Mouse (Mus musculus) heart, embryonic 15.5 days (tissue): ENCODE measurements around the gene Arg2. TPM values are rescaled to one million over a fixed set of nuclear protein-coding genes. Genes with fewer than 3 reads are reported as not detected.
"Not testable (repeated sequence)": the region's sequence is repeated elsewhere in the genome, so short reads cannot be mapped to it uniquely, and the experiment has no call there.

ENCODE experiments used
- ATAC-seq: fragments of 200-750 bp; cut with Nextera tagmentation; replicated peaks from 2 replicates; pipeline ENCODE4 v1.8.0; 2017; ENCODE audit warnings: low read depth, moderate TSS enrichment; ENCODE audit not compliant: insufficient number of reproducible peaks, insufficient read depth, low FRiP score
- H3K27ac ChIP-seq: fragments of 300-500 bp; sonication (generic); 2 replicates; pipeline ENCODE4 v1.5.1; 2015; ENCODE audit warnings: mild to moderate bottlenecking, inconsistent platforms
- H3K27me3 ChIP-seq: fragments of 300-500 bp; sonication (generic); 2 replicates; pipeline ENCODE4 v1.6.1; 2015; ENCODE audit warnings: inconsistent platforms
- H3K36me3 ChIP-seq: fragments of 300-500 bp; sonication (generic); 2 replicates; pipeline ENCODE4 v1.6.1; 2015; ENCODE audit warnings: mild to moderate bottlenecking, inconsistent platforms
- H3K4me1 ChIP-seq: fragments of 300-500 bp; sonication (generic); replicated peaks from 2 replicates; pipeline ENCODE4 v1.6.1; 2015; ENCODE audit warnings: inconsistent platforms
- H3K4me2 ChIP-seq: fragments of 300-500 bp; sonication (generic); 2 replicates; pipeline ENCODE4 v1.6.1; 2015; ENCODE audit warnings: inconsistent platforms, mild to moderate bottlenecking, moderate library complexity
- H3K4me3 ChIP-seq: fragments of 300-500 bp; sonication (generic); 2 replicates; pipeline ENCODE4 v1.5.1; 2015; ENCODE audit warnings: mild to moderate bottlenecking, inconsistent platforms
- H3K9ac ChIP-seq: fragments of 300-500 bp; sonication (generic); 2 replicates; pipeline ENCODE4 v1.6.1; 2015; ENCODE audit warnings: mild to moderate bottlenecking, inconsistent platforms
- H3K9me3 ChIP-seq: fragments of 300-500 bp; sonication (generic); replicated peaks from 2 replicates; pipeline ENCODE4 v1.6.1; 2016; ENCODE audit warnings: inconsistent platforms
- WGBS: fragments of 180-500 bp; shearing (Covaris S2); methylation state at CpG from one replicate; pipeline ENCODE4 v1.1.7; 2015; ENCODE audit warnings: mixed read lengths; 5-methylcytosine and 5-hydroxymethylcytosine counted together
- polyA plus RNA-seq: library from polyadenylated mRNA; unstranded; fragments of >200 nt; fragmentation: Nextera tagmentation; extraction: Ambion mirVana; gene quantifications from 2 replicates; pipeline ENCODE4 v1.2.1, GENCODE M21; 2015

Arg2 gene
- polyA plus RNA-seq, 1 experiment from 2014 or later, result 0.20 TPM

DNA sequence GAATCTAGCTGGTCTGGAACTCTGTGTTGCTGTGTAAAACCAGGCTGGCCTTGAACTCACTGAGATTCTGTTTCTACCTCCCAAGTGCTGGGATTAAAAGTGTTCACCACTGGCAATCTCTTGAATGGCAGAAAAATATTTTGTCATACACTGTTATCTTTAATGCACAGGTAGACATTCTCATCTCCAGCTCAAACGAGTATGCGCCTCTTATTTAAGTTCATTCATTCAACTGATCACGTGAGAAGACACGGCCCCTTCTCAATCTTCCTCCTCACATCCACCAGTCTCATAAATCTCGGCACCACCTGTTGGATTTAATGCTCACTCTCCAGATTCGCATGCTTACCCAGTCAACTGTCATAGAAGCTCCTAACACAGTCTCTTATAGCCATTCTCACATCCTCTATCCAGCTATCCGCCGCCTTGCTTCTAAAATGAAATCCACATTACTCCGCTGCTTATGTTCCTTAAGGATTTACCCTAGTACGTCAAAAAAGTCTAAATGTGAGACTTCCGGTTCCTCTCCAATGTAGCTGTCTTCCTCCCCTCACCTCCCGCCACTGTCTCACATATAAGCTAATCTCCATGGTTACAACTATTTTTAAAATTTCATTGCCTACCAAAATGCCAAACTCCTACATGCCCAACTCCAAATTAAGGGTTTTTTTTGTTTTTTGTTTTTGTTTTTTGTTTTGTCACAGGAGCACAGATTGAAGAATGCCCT is 40.9 kb downstream of the Arg2 start:
- Histone ChIP-seq H3K27ac (peak overlapping the region; percentile 93; the same call in 1 of the 2 replicates), H3K4me2 (peak overlapping the region; percentile 75), H3K9me3 (no peaks in the 10 kb centered on the region), H3K9ac (peak overlapping the region; percentile 93), H3K4me3 (peak overlapping the region; percentile 99), H3K27me3 (no peaks in the 10 kb centered on the region), H3K36me3 (peaks cover 13% of the 10 kb centered on the region), H3K4me1 (peaks cover 9% of the 10 kb centered on the region)
- no peak for ATAC-seq
- 35% methylated on average over 12 of the region's 12 CpGs for WGBS

DNA sequence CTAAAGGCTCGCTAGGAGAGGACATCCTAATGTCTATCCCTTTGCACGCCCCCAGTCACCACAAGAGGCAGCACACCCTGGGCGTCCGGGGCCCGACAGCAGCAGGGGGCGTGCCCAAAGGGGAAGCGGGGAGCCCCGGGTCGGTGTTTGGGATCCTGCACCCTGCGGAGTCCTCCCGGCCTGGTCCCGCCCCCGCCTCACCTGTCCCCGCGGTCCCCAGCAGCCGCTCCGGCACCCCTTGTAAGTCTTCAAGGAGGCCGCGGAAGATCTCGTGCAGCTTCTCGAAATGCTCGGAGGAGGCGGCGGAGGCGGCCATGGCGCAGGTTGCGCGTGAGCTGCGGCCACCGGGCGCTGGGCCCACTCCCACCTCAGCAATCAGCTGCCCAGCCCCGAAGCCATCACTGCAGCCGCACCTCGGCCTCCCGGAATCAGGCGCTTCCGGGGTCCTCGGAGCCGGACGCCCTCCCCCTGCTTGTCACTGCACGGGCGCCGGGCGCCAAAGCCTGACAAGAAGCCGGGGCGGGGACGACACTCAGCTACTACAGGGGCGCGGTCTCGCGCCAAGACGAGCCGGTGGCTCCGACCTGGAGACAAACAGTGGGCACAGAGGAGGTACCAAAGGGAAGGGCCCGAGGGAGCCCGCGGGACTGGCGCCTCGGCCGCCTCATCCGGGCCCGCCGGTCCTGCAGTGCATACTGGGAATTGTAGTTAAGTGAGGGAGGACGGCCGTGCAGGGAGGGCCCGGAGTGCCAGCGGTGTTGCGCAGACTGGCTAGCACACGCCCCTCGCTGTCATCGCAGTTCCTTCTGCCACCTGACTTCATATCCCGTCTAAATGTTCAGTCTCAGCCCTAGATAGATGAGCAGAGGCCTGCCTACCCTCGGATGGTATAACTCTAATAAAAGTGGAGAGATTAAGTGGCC is 41.7 kb downstream of the Arg2 start, which contains the start of gene Vti1b:
Gene Vti1b (minus strand): TSS at position 649 of the 923 bp plus-strand sequence.
- Histone ChIP-seq H3K36me3 (peaks cover 13% of the 10 kb centered on the region), H3K27me3 (no peaks in the 10 kb centered on the region), H3K4me3 (peak within 1 kb of the TSS; percentile 99), H3K9ac (peak within 1 kb of the TSS; percentile 93), H3K4me1 (peaks cover 9% of the 10 kb centered on the region), H3K9me3 (no peaks in the 10 kb centered on the region), H3K4me2 (peak within 1 kb of the TSS; percentile 75), H3K27ac (peak within 1 kb of the TSS; percentile 93)
- ATAC-seq, result peak; percentile 98
- under 1% methylated on average over 66 of the region's 73 CpGs for WGBS

DNA sequence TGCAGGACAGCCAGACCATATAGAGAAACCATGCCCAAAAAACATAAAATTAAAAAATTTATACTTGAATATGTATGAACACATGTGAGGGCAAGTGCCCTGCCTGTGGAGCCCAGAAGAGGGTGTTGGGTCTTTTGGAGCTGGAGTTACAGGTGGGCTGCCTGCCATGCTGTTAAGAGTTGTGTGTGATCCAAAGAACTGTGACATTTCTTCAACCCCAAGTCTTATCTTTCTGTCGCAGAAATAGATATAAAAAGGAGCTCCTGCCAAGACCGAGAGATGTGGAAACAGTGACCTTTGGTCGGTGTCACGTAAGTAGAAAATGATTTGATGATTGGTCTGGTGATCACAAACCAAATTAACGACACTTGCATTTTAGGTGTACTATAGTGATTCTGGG is 43.1 kb downstream of the Arg2 start:
- Histone ChIP-seq H3K36me3 (peaks cover 13% of the 10 kb centered on the region), H3K27ac (no peak overlapping the region), H3K4me1 (peaks cover 9% of the 10 kb centered on the region), H3K4me2 (no peak overlapping the region), H3K27me3 (no peaks in the 10 kb centered on the region), H3K9ac (no peak overlapping the region), H3K9me3 (no peaks in the 10 kb centered on the region), H3K4me3 (no peak overlapping the region)
- 66% methylated on average over 5 of the region's 5 CpGs for WGBS
- no peak for ATAC-seq

DNA sequence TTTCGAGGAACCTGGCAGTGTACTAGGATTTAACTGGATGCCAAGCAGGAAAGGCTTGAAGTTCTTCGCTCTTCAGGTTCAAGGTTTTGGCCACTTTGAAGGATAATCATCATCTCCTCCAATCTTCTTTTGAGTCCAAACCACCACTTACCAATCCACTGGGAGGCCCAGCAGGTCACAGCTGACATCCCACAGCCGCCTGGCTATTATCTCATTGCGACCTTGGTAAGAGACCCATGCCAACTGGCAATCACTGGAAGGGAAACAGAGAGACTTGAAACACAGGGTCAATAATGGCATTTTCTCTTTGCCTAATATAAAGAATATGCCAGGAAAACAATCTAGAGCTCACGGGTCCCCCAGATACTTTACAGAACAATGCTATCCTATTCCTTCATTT is 45.4 kb downstream of the Arg2 start:
- H3K27ac ChIP-seq, result no peak overlapping the region
- H3K27me3 ChIP-seq, result no peaks in the 10 kb centered on the region
- no peak overlapping the region for H3K4me3 ChIP-seq
- H3K4me2 ChIP-seq, result no peak overlapping the region
- peaks cover 19% of the 10 kb centered on the region for H3K36me3 ChIP-seq
- WGBS, result 88% methylated on average over 5 of the region's 5 CpGs
- ATAC-seq, result no peak
- no peaks in the 10 kb centered on the region for H3K9me3 ChIP-seq
- H3K9ac ChIP-seq, result no peak overlapping the region
- peaks cover 6% of the 10 kb centered on the region for H3K4me1 ChIP-seq

DNA sequence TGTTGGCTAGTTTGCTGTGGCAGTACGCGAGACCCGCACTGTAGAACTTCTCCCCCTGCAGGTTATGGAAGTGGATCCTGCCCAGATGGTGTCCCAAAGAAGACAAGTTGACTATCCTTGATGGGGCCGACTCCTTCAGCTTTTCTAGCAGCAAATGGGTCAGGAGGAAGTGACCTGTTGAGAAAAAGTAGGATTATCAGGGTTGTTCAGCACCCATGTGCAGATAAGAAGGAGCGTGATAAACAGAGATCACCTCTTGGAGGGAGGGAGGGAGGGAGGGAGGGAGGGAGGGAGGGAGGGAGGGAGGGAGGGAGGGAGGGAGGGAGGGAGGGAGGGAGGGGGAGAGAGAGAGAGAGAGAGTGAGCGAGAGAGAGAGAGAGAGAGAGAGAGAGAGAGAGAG is 54.6 kb downstream of the Arg2 start:
- H3K36me3 ChIP-seq, result peaks cover 66% of the 10 kb centered on the region
- not testable (repeated sequence) for H3K4me1 ChIP-seq, H3K9ac ChIP-seq, H3K9me3 ChIP-seq, H3K27ac ChIP-seq, H3K4me3 ChIP-seq, ATAC-seq, H3K27me3 ChIP-seq, H3K4me2 ChIP-seq
- WGBS, result 84% methylated on average over 4 of the region's 6 CpGs

DNA sequence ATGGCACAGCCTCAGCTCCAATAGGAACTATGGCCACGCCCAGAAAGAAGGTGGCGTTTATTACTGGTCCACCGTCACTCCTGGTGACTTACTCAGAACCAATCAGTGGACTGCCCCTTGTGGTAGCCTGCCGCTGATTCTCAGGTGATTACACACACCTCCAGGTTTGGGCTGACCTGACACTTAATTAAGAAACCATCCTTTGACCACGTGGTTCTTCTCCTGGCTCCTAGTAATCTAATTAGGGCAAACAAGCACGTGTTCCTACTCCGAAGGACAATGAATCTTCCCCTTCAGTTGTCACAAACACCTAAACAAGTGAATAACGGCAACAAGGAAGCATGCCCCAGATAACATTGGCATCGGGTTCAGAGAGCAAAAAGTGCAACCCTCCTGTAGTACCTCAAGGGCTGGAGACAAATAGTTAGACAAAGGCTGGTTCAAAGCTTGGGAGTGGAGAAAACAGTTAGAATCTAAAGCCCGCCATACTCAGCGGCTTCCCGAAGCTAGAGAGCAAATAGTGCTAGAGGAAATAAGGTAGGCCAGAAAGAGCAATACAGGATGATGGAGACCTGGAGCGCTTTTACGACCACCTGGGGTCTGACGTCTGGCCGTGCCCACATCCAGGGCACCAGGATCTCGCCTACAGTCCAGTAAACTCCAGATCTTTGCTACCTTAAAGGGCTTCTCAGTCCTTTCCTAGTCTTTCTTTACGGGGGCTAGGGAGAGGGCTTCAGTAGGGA is 60.5 kb downstream of the Arg2 start:
- H3K27me3 ChIP-seq, result no peaks in the 10 kb centered on the region
- peak; percentile 76; the same call in 1 of the 2 replicates for ATAC-seq
- peaks cover 22% of the 10 kb centered on the region for H3K36me3 ChIP-seq
- H3K9me3 ChIP-seq, result no peaks in the 10 kb centered on the region
- H3K4me3 ChIP-seq, result peak overlapping the region; percentile 64
- peak overlapping the region; percentile 53 for H3K9ac ChIP-seq
- peaks cover 13% of the 10 kb centered on the region for H3K4me1 ChIP-seq
- peak overlapping the region; percentile 39; the same call in 1 of the 2 replicates for H3K27ac ChIP-seq
- peak overlapping the region; percentile 73 for H3K4me2 ChIP-seq
- under 1% methylated on average over 18 of the region's 18 CpGs for WGBS

DNA sequence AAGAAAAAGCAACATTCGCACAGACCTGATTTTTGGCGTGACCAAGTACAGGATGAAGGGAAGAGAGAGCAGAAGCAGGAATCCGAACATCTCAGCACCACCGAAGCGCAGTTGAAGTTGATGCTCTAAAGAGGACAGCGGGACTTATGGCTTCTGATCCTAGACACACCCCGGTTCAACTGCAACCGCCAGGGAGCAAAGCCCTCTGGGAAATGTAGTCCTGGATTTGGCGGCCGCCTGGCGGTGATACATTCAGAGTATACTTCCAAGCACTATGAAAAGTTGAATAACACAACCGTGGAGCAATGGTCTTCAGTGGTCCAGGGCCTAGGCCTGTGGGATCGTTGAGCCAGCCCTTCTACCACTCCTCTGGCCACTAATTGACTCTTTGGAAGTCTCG is 61.1 kb downstream of the Arg2 start:
- H3K9me3 ChIP-seq, result no peaks in the 10 kb centered on the region
- peaks cover 16% of the 10 kb centered on the region for H3K36me3 ChIP-seq
- H3K4me3 ChIP-seq, result peak overlapping the region; percentile 64
- H3K27me3 ChIP-seq, result no peaks in the 10 kb centered on the region
- ATAC-seq, result peak; percentile 88
- H3K9ac ChIP-seq, result peak overlapping the region; percentile 53
- H3K4me2 ChIP-seq, result peak overlapping the region; percentile 73
- peak overlapping the region; percentile 39; the same call in 1 of the 2 replicates for H3K27ac ChIP-seq
- peaks cover 13% of the 10 kb centered on the region for H3K4me1 ChIP-seq
- 5% methylated on average over 14 of the region's 14 CpGs for WGBS

DNA sequence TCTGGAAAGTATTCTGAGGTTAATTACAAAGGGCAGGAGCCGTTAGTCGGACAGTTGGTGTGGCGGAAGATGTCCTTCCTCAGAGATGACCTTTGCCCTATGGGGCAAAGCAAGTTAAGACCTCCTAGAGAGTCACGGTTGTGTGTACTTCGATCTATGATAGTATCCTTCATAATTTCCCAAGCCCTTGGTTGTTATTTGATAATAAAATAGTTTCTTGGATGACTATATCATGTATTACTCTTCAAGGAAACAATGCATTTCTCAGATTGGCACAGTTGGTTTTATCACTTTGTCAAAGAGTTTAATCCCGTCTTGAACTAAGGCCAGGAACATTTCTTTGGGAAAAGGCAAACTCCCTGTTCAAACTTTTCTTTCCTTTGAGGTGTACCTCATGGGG is 61.6 kb downstream of the Arg2 start, which contains the start of gene Rdh11:
Gene Rdh11 (minus strand): TSS at position 101 of the 400 bp plus-strand sequence.
- Histone ChIP-seq H3K4me3 (peak within 1 kb of the TSS; percentile 64), H3K27me3 (no peaks in the 10 kb centered on the region), H3K4me1 (peaks cover 13% of the 10 kb centered on the region), H3K36me3 (peaks cover 11% of the 10 kb centered on the region), H3K27ac (peak within 1 kb of the TSS; percentile 39; the same call in 1 of the 2 replicates), H3K9me3 (no peaks in the 10 kb centered on the region), H3K4me2 (peak within 1 kb of the TSS; percentile 73), H3K9ac (peak within 1 kb of the TSS; percentile 53)
- ATAC-seq, result no peak
- WGBS, result 57% methylated on average over 6 of the region's 6 CpGs

DNA sequence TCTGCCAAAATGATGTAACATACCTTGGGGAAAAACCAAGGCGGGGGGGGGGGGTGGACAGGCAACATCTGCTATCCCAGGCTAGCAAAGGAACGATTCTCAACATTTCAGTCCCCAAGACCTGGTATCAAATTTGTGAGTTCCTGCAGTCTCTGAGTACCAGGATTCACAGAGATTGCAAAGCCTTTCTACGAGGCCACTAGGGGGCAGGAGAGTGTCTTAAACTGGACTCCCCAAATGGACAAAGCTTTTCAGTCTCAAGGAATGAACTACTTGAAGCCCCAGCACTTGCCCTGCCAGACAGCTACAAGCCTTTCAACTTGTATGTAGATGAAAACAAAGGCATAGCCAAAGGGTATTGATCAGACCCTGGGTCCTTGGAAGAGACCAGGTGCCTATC is 62.9 kb downstream of the Arg2 start:
- no peak overlapping the region for H3K9ac ChIP-seq
- WGBS, result 5% methylated on average over 3 of the region's 3 CpGs
- ATAC-seq, result no peak

DNA sequence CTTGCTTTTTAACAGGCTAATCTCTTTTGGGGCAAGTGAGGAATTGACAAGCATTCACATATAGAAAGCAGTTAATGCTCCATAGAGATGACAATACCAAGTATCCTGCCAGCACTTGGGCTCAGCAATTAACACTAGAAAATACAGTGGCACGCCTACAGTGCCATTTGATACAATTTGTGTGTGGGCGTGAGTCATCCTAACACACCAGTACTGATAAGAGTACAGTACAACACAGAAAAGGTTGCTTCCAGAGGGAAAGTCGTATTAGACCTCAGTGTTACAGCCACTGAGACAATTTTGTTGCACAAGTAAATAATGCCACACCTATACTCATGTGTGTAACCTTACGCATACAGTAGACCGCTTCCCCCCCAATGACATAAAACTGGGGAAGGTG is 66.5 kb downstream of the Arg2 start:
- Histone ChIP-seq H3K4me1 (no peaks in the 10 kb centered on the region), H3K9me3 (no peaks in the 10 kb centered on the region), H3K4me2 (no peak overlapping the region), H3K4me3 (no peak overlapping the region), H3K27me3 (no peaks in the 10 kb centered on the region), H3K9ac (no peak overlapping the region), H3K36me3 (no peaks in the 10 kb centered on the region), H3K27ac (no peak overlapping the region)
- 74% methylated on average over 5 of the region's 5 CpGs for WGBS
- no peak for ATAC-seq

More for the DNA sequence above, 62.9 kb downstream of the Arg2 start:
- no peaks in the 10 kb centered on the region for H3K9me3 ChIP-seq
- no peak overlapping the region for H3K4me3 ChIP-seq
- H3K27ac ChIP-seq, result no peak overlapping the region
- peaks cover 13% of the 10 kb centered on the region for H3K4me1 ChIP-seq
- no peaks in the 10 kb centered on the region for H3K36me3 ChIP-seq
- H3K27me3 ChIP-seq, result no peaks in the 10 kb centered on the region
- H3K4me2 ChIP-seq, result no peak overlapping the region

DNA sequence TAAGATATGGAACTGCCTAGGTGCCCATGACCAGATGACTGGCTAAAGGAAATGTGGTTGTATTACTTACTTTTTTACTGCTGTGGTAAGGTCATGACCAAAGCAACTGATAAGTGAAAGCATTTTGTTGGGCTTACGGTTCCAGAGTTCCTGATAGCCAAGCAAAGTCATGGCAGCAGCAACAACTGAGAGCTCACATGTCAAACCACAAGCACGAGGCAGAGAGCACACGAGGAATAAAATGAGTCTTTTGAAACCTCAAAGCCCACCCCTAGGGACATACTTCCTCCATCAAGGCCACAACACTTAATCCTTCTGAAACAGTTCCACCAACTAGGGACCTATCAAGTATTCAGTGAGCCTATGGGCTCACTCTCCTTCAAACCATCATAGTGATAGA is 71.3 kb downstream of the Arg2 start:
- 48% methylated on average over 3 of the region's 3 CpGs for WGBS

More for the DNA sequence above, 71.3 kb downstream of the Arg2 start:
- Histone ChIP-seq H3K9ac (no peak overlapping the region), H3K36me3 (no peaks in the 10 kb centered on the region), H3K27me3 (no peaks in the 10 kb centered on the region), H3K4me3 (no peak overlapping the region), H3K9me3 (no peaks in the 10 kb centered on the region), H3K4me1 (no peaks in the 10 kb centered on the region), H3K4me2 (no peak overlapping the region), H3K27ac (no peak overlapping the region)
- ATAC-seq, result no peak
